Comparison of ENCODE assay signal across 18 mouse cellular contexts in the genomic region with DNA sequence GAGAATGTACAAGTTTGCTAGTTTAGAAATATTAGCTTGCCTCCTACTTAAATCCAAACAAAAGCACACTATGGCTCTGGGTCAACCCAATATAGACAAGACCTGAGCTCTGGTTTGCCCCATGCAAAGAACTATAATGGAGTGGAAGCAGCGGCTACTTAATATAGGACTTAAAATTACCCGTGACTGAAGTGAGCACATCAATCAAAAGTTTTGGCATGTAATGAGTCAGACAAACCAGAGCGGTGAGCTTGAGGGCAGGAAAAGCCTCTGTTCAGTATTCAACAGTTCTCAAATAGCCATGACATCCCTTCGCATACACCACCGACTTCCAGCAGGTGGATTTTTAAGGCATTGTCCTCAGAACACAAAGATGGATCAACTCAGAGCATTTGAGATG.
DNase-seq lines count a peak whose midpoint lies in the region; ATAC-seq and TF ChIP-seq lines count a peak whose summit lies in the region.
"Had no signal": no experiment of that assay in that cellular context is flagged by ENCODE, and none has a peak within 500 bp of the region (broad histone marks: within the 10 kb centered on the region; RNA-seq: fewer than 3 reads in every experiment).

No protein-coding gene starts in this region.

- H3K36me3 ChIP-seq in hindbrain, embryonic 10.5 days = no peaks in the 10 kb centered on the region
- H3K36me3 ChIP-seq in hindbrain, embryonic 13.5 days = no peaks in the 10 kb centered on the region
- H3K36me3 ChIP-seq in hindbrain, embryonic 12.5 days = no peaks in the 10 kb centered on the region
- no peaks in the 10 kb centered on the region for H3K36me3 ChIP-seq in heart, adult 2 months (ENCODE audit: control insufficient read depth, insufficient read depth, low read length)
- H3K36me3 ChIP-seq: heart, embryonic 10.5 days had no signal

- intact Hi-C loops in heart, adult 2 months (cut with DNase I) = no loop called here

- 21% methylated on average over 5 of the region's 5 CpGs for WGBS in hindbrain, embryonic 10.5 days
- WGBS in hindbrain, embryonic 13.5 days = 16% methylated on average over 5 of the region's 5 CpGs
- 14% methylated on average over 5 of the region's 5 CpGs for WGBS in hindbrain, embryonic 12.5 days
- 62% methylated on average over 5 of the region's 5 CpGs for WGBS in heart, adult 2 months

- DNase-seq in hindbrain, embryonic 10.5 days (ENCODE audit: low spot score) = peak; percentile 36
- peak; percentile 3 for DNase-seq in ES-CJ7 (ENCODE audit: low read depth, low spot score)
- DNase-seq in embryo, embryonic 10.5 days (ENCODE audit: low spot score) = peak; percentile 69
- DNase-seq in MN1 (ENCODE audit: low spot score) = no peak
- no peak for DNase-seq in adrenal gland, adult 2 months
- no peak for DNase-seq in heart, adult 2 months
- DNase-seq: adrenal gland, adult 8-10 months; cerebellum, adult 11-12 months; gastrocnemius, postnatal 36 days; heart, postnatal 10 days; kidney, adult 8-10 months; lung, postnatal 10 days; right cerebral cortex, adult 18-20 months; thymus, postnatal 14 days had no signal

- no peak for TF ChIP-seq CTCF in heart, adult 2 months (IDR thresholded peaks at IDR 0.05)

- no peaks in the 10 kb centered on the region for H3K79me2 ChIP-seq in heart, adult 2 months (replicated peaks; ENCODE audit: control insufficient read depth, insufficient read depth, low read length)

- peaks cover 14% of the 10 kb centered on the region; the same call in 1 of the 2 replicates for H3K4me1 ChIP-seq in hindbrain, embryonic 10.5 days (replicated peaks)
- H3K4me1 ChIP-seq in hindbrain, embryonic 13.5 days (replicated peaks) = no peaks in the 10 kb centered on the region
- 0 out of 2 replicates have a peak, but pooled peaks cover 4% of the 10 kb centered on the region for H3K4me1 ChIP-seq in hindbrain, embryonic 12.5 days
- H3K4me1 ChIP-seq in heart, adult 2 months (ENCODE audit: control insufficient read depth, insufficient read depth, low read length) = no peaks in the 10 kb centered on the region
- H3K4me1 ChIP-seq: heart, embryonic 10.5 days; megakaryocyte, embryonic 14.5 days had no signal

- TF ChIP-seq POLR2A in heart, adult 2 months (IDR thresholded peaks at IDR 0.05; ENCODE audit: insufficient read depth, low read depth, low read length) = no peak

- 0 out of 2 replicates have a peak overlapping the region, but pooled peaks have one; percentile 8 for H3K27ac ChIP-seq in hindbrain, embryonic 10.5 days
- no peak overlapping the region for H3K27ac ChIP-seq in hindbrain, embryonic 13.5 days
- no peak overlapping the region for H3K27ac ChIP-seq in hindbrain, embryonic 12.5 days
- H3K27ac ChIP-seq in heart, adult 2 months = no peak overlapping the region
- H3K27ac ChIP-seq: heart, embryonic 10.5 days had no signal

- no peak for TF ChIP-seq EP300 in heart, adult 2 months (IDR thresholded peaks at IDR 0.05; ENCODE audit: insufficient read depth, low read depth, low read length)

- no peak for ATAC-seq in hindbrain, embryonic 13.5 days (ENCODE audit: low FRiP score)
- peak; percentile 35; the same call in 1 of the 2 replicates for ATAC-seq in hindbrain, embryonic 12.5 days (ENCODE audit: low FRiP score)

- H3K27me3 ChIP-seq in hindbrain, embryonic 10.5 days (ENCODE audit: insufficient read depth, poor library complexity, severe bottlenecking) = no peaks in the 10 kb centered on the region
- 0 out of 2 replicates have a peak, but pooled peaks cover 3% of the 10 kb centered on the region for H3K27me3 ChIP-seq in hindbrain, embryonic 13.5 days
- no peaks in the 10 kb centered on the region; the same call in 1 of the 2 replicates for H3K27me3 ChIP-seq in hindbrain, embryonic 12.5 days
- H3K27me3 ChIP-seq in heart, adult 2 months (ENCODE audit: control insufficient read depth, insufficient read depth, low read length) = no peaks in the 10 kb centered on the region
- H3K27me3 ChIP-seq: megakaryocyte, embryonic 14.5 days had no signal

- no peak overlapping the region for H3K4me3 ChIP-seq in hindbrain, embryonic 10.5 days
- no peak overlapping the region for H3K4me3 ChIP-seq in hindbrain, embryonic 13.5 days
- H3K4me3 ChIP-seq in hindbrain, embryonic 12.5 days = no peak overlapping the region
- H3K4me3 ChIP-seq in heart, adult 2 months = no peak overlapping the region
- H3K4me3 ChIP-seq: heart, embryonic 10.5 days; megakaryocyte, embryonic 14.5 days had no signal

- no peaks in the 10 kb centered on the region for H3K9me3 ChIP-seq in hindbrain, embryonic 10.5 days
- H3K9me3 ChIP-seq in hindbrain, embryonic 13.5 days = no peaks in the 10 kb centered on the region
- H3K9me3 ChIP-seq in hindbrain, embryonic 12.5 days (replicated peaks) = no peaks in the 10 kb centered on the region
- H3K9me3 ChIP-seq: heart, embryonic 10.5 days; megakaryocyte, embryonic 14.5 days had no signal

- H3K4me2 ChIP-seq in hindbrain, embryonic 13.5 days = no peak overlapping the region
- no peak overlapping the region for H3K4me2 ChIP-seq in hindbrain, embryonic 12.5 days (replicated peaks)

- no peak overlapping the region for H3K9ac ChIP-seq in hindbrain, embryonic 13.5 days
- H3K9ac ChIP-seq in hindbrain, embryonic 12.5 days = no peak overlapping the region
- H3K9ac ChIP-seq in heart, adult 2 months (ENCODE audit: low read depth, low read length) = no peak overlapping the region

Comparison
In these comparisons a context has a peak if more than half of its experiments do, and no peak if none do; other contexts are left out.
1. DNase-seq: peak in hindbrain, embryonic 10.5 days (single experiment), ES-CJ7 (single experiment) and embryo, embryonic 10.5 days (single experiment); none in MN1 (single experiment), adrenal gland, adult 2 months (single experiment) and heart, adult 2 months (0 of 2).